Mouse (Mus musculus): Measurements from ENCODE around the gene Sall1. TPM values are rescaled to one million over a fixed set of nuclear protein-coding genes. Genes with fewer than 3 reads are reported as not detected.

Sall1 gene
- total RNA-seq, 2 experiments from 2014 or later: 0.87 to 1.3 TPM

DNA sequence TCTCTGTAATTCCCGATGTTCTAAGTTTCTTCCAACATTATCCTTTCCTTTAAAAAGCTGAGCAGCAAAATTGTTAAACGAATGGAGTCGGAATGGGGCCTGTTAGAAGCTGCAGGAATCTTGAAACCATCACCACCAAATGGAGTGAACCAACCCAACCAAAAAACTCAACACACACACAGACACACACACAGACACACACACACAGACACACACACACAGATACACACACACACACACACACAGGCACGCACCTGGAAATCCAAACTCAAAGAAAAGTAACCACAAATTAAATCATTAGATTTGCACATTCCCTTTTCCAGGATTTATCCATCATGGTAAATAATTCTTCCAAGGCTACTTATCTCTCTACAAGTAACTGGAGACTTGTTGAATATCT, 5.0 kb downstream of the Sall1 start:
- DNase-seq: no peak

DNA sequence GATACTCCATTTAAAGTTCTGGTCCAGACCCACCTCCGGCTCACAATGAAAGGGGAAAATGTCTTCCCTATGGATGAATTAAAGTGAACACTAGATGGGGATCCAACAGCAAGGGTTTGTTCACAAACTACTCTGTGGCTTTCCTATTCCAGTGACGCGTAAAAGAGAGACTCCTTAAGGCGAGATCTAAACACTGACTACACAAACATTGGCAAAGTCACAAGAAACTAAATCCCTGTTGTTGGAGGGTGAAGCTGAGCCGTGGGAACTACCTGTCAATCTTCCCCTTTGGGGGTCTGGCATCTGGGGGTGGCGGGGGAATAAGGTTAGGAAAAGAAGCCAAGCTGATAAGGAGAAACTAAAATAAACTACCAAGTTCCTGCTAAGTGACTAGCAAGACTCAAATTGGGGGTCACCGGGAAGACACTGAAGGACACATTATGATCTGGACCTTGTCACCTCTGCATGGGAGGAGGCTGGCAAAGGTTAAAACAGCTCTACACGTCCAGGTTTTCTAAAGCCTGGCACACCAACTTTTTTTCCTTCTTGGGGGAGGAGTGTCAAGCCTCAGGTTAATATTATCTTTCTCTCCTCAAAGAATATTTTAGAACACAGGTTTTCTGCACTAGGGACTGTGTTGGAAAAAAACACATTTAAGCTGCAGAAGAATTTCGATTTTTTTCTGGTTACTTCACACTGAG, 6.3 kb downstream of the Sall1 start:
- DNase-seq: no peak

DNA sequence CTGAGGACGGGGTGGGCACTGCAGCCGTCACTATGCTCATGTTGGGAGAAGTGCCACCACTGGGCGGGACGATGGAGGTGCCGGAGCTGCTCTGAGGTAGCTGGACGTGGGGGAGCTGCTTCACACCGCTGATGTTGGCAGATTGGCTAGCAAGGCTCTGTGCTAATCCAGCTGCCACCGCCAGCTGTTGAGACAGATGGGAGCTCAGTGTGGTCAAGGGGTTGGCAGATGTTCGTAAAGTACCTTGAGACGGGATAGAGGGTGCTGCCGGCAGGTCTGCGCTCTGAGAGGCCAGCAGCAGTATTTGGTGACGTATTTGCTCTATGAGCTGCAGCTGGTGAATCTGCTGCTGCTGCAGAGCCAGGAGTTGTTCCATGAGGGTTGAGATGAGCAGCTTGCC, 11.6 kb downstream of the Sall1 start:
- no peak for DNase-seq

DNA sequence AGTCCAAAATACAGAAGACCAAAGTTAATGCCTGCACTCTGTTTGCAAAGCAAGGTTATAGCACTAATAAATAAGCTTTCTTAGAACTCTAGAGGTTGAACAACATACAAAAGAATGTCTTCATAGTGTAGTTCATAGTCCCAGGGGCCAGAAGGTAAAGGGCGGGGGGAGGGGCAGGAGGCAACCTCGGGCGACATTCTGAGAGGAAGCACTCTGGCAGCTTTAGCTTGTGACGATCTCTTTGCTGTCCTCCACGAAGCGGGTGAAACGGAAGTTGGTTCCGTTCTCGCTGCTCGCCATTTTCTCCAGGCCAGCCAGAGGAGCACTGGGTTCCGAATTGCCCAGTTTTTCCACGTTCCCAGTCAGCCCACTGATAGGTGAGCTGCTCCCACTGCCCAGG, 15.8 kb downstream of the Sall1 start:
- DNase-seq: no peak

DNA sequence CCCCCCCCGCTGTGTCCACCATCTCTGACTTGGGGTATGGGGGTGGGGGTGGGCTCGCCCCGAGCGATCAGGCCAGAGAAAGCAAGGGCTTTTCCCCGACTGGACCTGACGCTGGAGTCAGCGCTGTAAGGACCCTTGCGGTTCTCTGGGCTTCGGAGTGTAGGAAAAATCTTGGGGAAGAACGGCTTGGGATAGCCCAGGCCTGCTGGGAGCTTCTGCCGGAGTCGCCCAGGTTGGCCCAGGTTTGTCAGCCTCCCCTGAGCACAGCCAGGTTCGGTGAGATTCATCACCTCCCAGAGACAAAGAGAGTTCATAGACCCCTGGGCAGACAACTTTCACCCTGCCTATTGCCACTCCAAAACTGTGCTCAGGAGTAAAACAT, 17.8 kb downstream of the Sall1 start:
- DNase-seq: no peak

DNA sequence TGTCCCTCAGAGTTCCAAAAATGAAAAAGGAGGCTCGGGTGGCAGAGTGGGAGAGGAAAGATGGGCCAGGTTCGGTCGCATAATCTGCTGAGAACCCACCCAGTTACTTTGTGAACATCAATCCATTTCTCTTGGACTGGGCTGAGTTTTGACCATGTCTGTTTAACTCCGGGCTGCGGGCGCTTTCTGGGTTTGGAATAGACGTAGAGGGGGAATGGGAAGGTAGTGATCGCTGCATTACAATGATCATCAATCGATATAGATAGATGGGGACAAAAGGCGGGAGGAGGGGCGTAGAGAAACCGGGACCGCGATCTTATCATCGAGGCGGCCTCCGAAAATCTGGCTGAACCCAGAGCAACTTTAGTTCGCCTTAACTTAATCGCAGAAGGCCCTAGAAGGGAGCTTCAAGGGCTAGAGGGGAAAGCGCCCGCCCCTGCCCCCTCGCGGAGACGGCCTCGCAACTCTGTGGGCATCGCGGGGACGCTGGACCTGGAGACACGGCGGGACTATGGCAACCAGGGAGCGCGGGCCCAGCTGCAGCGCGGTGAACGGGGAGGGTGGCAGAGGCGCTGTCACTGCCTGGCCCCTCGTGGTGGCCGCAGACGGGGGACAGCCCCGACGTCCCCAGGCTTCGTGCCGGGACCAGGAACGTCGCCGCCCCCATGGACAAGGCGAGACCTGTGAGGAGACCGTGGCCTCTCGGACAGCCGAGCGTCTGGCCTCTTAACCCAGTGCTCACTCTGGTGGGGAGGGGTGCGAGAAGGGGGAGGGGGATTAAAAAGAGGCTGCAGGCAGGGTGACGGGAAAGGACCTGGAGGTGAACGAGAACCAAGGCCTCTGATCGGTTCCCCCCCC, 18.5 kb downstream of the Sall1 start:
- no peak for DNase-seq

DNA sequence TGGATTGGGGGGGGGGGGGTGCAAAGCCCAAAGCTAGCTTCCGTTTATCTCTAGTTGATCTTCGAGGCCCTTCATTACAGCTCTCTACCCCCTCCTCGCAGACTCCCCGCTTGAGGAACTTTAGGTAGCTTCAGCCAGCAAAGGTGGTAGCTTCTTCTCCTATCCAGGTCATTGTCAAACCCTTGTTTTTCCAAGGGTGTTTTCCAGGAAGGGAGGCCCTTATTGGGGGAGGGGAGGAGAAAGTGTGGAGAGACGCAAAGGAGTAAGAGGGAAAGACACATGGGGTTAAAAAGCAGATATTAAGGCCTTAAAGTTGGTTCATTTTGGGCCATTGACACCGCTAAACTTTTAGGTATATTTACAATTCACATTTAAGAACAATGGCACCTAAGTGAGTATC, 19.2 kb downstream of the Sall1 start:
- no peak for DNase-seq

DNA sequence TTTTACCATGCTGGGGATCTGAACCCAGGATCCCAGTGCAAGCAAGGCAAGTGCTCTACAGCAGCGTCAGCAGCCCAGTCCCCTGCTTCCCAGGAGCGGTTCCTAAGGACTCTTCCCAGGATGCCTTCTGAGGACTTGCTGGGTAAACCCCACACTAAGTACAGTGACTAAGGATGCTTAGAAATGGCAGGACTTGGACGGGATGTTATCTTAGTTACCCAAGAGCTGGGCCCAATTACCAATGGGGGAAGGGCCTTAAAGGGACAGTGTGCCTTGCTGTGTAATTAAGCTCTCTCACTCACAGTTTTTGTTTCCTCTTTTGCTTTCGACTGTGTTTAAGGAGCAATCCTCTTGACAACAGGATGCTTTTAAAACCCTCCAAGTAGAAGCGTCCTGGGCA, 22.8 kb downstream of the Sall1 start:
- DNase-seq: no peak

DNA sequence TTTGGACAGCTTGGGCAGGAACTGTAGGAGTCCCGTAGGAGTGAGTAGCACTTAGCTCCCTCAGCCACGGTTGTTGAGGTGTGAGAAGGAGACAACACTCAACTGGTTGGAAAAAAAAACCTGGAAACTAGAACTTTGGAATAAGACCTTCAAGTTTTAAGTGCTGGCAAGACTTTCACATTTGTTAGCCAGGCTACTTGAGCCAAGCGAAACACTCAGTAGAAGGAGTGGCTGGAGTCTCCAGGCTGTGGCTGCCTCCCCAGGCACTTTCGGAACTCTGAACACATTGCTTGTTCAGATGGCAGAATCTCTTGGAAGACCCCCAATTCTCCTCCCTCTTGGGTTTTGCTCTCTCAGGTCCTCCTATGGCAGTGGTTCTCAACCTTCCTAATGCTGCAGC, 26.1 kb downstream of the Sall1 start:
- DNase-seq: peak in 1 of 2 experiments; percentile 24

DNA sequence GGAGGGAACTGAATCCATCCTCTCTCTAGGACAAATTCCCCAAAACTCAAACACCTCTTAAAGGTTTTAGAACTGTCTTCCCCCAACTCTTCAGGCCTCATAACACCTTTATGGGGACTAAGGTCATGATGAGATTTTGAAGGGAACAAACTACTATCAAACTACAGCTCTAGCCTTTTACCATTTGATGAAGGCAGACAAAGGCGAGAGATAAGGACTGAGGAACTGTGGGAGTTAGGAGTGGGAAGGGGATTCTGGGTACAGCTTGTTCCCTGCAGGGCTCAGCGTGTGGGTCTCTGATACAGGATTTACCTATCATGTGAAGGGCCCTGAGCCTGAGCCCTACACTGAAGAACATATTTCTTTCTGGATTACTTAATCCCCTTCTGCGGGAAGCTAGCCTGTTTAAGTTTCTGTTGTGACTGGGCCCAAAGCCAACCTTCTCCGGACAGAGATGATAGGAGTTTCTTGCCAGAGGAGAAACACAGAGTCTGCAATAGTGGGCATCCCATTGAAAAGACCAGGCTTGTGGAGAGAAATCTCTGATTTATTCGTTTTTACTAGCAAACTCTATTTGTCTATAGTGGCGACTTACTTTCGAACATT, 27.4 kb downstream of the Sall1 start:
- DNase-seq: no peak

DNA sequence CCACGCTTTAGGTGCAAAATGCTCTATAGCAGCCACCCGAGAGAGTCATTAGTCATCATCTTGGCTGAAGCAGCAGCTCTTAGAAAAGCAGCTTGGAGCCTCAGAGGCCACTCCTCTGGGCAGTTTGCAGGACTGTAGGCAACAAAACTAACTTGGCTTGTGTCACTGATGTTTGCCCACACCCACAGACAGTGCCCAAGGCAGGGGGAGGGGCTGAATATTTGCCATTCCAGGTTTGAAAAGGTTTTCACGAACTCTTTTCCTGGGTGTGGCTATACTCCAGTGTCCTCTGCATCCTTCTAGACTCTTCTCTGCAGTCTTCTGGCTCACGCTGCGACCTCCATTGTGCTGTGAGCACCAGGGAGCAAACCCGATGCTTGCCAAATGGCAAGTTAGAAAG, 28.4 kb downstream of the Sall1 start:
- DNase-seq: no peak

DNA sequence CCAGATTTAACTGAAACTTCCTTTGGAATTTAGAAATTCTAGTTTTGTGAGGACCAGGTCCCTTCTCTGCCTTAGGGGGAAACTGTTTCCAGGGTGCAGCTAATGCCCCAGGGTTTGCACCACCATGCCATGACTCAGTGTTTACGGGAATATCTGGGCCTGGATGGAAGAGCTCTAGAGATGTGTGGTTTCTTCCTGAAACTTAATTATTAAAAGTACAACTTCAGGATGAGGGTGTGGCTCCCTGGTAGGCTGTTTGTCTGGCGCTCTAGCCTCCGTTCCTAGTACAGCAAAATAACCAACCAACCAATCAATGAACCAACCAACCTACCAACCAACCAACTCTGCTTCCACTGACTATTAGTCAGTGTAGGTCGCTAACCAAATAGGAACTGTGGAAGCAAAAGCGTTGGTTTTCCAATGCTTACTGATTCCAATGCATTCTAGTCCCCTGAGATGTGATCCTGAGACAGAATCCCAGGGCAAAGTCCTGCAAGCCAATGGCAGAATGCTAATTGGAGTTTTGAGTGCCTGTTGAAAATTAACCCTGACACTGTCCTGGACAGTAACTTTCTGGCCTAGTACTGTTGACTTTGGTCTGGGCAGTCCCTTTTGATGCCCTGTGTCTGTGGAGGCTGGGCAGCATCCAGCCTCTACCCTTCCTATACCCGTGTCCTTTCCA, 31.0 kb downstream of the Sall1 start:
- DNase-seq: no peak

DNA sequence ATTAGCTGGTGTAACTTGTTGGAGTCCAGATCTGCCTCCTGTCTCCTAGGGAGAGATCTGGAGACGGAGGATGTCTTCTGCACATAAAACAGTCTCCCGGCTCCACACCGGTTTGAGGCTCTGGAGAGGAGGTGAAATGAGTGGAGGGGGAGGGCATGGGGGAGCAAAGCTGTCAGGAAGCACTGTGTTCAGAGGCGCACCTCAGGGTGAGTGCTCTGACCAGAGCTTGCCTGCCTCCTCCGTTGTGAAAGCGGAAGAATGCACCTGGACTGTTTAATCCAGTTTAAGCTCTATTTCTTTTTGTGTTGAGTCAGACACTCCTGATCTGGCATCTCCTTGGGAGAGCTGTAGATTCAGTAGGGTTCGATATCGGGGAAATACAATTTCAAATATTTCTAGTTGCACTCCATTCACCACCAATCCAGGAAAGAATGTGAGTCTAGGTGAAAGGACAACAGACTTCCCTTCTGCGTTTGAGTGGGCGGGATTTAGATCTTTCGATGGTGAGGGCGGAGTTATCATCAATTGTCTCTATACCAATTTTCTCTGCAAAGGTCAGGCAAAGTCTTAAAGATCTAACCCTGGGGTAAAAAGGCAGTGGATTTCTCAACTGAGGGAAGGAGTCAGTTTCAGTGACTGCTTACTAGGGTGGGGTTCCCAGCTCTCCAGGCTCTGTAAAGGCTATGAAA, 31.8 kb downstream of the Sall1 start:
- DNase-seq: no peak

DNA sequence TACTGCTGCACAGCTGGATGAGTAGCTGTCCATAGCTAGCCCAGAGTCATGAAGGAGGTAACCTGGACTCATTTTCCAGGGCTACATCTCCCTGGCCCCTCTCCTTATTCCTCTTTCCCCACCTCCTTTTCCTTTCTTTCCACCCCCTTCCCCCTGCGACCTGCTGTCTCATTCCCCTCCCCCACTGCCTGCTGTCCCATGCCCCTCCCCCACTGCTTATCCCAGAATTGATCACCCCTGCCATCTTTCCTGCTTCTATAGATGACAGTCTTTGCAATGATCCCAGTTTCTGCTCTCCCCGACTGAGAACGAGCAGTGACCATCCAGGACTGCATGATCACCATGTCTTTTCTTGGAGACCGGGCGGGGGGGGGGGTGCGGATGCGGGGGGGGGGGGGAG, 35.2 kb downstream of the Sall1 start:
- DNase-seq: no peak

DNA sequence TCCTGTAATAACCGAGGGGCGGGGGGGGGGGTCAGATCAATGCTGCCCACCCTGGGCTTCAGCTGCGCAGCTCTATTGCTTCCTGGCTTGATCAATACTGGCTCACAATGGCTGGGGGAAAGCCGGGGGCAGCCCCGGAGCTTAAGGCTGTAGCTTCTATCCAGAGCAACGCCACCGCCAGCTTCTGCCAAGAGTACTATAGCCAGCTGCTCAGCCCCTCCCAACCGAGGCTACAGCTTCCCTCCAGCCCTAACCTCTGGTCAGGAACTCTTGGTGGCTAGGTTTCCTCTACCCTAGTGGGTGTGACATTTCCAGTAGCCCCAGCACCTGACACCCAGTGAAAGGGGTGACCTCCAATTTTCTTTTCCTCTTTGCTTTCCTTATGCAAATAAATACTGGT, 36.8 kb downstream of the Sall1 start:
- DNase-seq: no peak

DNA sequence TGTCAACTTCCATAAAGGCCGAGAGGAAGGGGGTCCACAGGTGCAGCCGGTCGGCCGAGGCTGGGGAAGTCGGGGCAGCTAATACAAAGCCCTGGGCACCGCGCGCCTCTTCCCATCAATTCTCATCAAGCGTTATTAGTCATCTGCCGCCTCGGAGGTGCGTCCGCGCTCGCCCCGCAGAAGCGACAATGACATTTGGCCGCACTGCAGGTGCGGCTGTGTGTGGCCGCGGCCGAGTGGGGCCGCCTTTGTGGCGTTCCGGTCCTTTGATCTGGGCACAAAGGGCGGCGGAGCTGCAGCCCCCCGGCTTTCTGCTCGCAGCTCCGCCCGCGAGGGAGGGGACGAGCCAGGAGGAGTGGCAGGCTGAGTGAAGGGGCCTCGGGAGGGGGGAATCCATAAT, 37.5 kb downstream of the Sall1 start:
- DNase-seq: no peak

DNA sequence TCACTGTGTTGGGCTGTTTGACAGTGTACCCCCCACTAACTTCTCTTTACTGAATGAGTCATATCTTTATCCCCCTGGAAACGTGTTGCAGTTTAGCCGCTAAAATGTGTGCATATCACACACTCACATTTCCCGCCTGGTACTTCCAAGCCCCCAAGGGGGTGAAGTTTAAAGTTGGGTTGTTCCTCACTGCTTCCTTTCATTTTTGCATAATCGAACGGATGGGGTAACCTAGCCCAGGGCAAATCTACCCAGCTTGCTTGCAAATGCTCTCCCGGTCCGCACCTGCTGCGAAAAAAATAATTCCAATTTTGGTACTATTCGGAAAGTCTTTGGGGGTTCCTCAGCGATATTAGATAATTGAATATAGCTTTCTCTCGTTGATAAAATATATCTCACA, 38.2 kb downstream of the Sall1 start:
- DNase-seq: no peak

DNA sequence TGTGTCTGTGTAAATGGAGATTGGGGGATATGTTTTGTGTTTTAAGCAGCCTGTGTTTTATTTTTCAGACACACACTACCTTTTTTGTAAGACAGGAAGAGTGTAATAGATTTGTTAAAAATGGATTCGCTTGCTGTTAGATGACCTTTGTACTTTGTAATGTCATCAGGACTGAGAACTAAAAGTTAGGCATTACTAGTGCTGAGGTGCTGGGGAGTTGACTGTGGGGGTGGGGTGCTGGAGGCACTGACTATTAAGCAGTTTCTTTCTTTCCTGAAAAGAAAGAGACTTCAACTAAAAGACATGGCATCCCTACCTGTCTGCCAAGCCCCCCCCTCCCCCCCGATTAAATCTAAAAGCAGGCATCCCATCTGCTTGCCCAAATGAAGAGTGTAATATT, 39.9 kb downstream of the Sall1 start:
- DNase-seq: no peak

DNA sequence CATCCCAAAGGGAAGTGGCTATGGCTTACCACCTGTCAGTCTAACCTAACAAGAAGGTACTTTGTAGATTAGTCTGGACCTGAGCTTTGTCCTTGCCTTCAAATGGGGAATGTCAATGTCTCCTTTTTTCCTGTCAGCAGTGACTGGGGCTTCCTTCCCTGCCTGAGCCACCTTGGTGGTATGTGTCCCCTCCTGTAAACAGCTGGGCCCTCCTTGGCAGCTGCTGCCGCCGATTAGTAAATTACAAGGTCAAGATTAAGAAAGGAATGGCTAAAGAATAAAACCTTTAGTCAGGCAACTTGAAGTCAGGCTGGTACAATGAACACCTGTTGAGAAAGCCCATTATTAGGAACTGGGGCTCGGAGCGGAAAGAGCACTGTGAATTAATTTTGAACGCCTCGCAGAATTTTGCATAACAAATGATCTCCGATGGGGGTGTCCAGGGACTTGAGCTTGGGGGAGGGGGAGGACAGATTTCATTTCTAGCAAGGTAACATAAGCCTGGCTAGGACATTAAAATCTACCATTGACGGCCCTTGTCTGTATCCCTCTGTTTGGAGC, 40.5 kb downstream of the Sall1 start:
- DNase-seq: no peak

DNA sequence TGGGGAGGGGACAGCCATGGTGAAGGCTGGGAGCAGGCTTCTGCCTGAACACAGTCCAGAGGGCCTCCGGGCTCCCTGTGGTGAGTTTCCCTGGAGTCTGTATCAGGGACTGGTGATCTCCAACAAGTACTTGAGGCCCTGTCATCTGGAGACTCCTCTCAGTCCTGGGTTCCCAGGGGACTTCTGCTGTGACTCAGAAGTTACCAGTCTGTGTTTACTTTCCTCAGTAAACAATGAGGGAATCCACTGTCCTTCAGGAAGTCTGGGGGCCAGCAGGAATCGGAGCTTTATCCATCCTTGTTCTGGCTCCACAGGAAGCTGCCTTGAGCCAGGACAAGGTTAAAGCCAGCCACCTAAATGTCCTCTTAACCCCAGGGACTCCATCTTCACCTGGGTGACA, 41.8 kb downstream of the Sall1 start:
- DNase-seq: no peak

DNA sequence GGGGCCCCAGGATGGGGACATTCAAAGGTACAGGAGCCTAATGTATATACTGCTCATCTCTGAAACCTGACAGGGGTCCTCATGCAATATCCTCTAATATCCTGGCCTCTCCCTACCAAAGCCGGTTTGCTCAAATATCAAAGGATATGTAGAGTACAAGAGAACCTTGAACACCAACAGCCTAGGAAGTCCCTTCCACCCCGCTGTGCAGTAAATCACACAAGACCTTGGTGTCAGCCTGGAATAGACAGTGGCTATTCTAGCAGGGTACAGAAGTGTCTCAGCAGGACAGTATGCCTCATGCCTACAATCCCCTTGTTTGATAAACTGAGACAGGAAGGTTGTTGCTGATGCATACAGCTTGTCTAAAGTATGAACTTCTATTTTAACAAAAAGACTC, 46.7 kb downstream of the Sall1 start:
- DNase-seq: no peak

Measured in heart, adult 18-20 months (tissue).